Mouse (Mus musculus): ENCODE data around the gene Poc1a. TPM values are rescaled to one million over a fixed set of nuclear protein-coding genes. Genes with fewer than 3 reads are reported as not detected.

Gene Poc1a
- polyA plus RNA-seq, 1 experiment from 2014 or later, result 32.5 TPM

- WGBS, result 72% methylated on average over 6 of the region's 6 CpGs
- Histone ChIP-seq H3K9ac (ENCODE audit: low read length) (no peak overlapping the region), H3K4me3 (ENCODE audit: low read depth, low read length) (no peak overlapping the region), H3K27ac (ENCODE audit: low read depth, low read length) (no peak overlapping the region), H3K27me3 (ENCODE audit: control insufficient read depth, insufficient read depth, low read length) (no peaks in the 10 kb centered on the region), H3K36me3 (ENCODE audit: control insufficient read depth, insufficient read depth, low read length) (no peaks in the 10 kb centered on the region), H3K4me2 (ENCODE audit: low read depth, low read length, severe bottlenecking) (no peak overlapping the region), H3K4me1 (replicated peaks; ENCODE audit: control insufficient read depth, insufficient read depth, low read length) (peaks cover 2% of the 10 kb centered on the region; the same call in 1 of the 2 replicates), H3K9me3 (ENCODE audit: control insufficient read depth, low read length) (no peaks in the 10 kb centered on the region)
- no peak for ATAC-seq (replicated peaks; ENCODE audit: low FRiP score)
- no peak for DNase-seq (ENCODE audit: low spot score)
These were observed 72.9 kb downstream of the Poc1a start for GRCm38 (mm10) chr9:106353779-106354178.

GRCm38 (mm10) chr9:106354810-106355209 is 73.9 kb downstream of the Poc1a start:
- WGBS, result 88% methylated on average over 6 of the region's 6 CpGs
- DNase-seq (ENCODE audit: low spot score) (no peak), ATAC-seq (replicated peaks; ENCODE audit: low FRiP score) (no peak)
- Histone ChIP-seq H3K27ac (ENCODE audit: low read depth, low read length) (no peak overlapping the region), H3K4me1 (replicated peaks; ENCODE audit: control insufficient read depth, insufficient read depth, low read length) (peaks cover 2% of the 10 kb centered on the region; the same call in 1 of the 2 replicates), H3K4me2 (ENCODE audit: low read depth, low read length, severe bottlenecking) (no peak overlapping the region), H3K27me3 (ENCODE audit: control insufficient read depth, insufficient read depth, low read length) (no peaks in the 10 kb centered on the region), H3K36me3 (ENCODE audit: control insufficient read depth, insufficient read depth, low read length) (no peaks in the 10 kb centered on the region), H3K9ac (ENCODE audit: low read length) (no peak overlapping the region), H3K9me3 (ENCODE audit: control insufficient read depth, low read length) (no peaks in the 10 kb centered on the region), H3K4me3 (ENCODE audit: low read depth, low read length) (no peak overlapping the region)

DNA sequence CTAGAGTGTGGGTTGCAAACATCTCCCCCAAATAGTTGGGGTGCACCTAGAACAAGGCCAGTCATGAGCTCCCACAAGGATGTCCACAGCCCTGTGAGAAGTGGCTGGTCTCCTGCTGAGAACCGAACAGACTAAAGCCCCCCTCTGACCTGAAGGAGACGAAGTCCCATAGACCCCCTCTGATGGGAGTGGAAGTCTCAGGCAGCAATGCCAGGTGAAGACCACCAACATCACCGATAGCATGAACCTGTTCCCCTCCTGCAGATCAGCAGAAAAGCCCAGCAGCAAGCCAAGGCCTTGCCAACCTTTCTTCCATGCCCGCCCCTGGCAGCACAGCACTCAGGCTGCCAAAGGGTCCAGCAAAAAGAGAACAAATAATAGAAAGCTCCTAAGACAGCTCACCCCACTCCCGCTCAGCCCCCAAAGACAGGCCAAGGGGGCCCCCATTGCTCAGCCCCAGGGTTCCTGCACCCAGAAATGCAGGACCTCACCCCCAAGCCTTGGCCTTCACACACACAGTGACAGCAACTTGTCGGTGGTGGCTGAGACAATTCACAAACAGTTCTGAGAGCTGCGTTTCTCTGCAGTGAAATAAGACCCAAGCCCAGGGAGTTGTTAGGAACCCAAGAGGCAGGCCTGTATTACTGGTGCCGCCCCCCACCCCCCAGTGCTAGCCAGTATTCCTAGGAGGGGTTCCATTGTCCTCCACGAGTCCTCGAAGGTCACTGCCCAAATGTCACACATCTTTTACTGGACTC is 74.5 kb downstream of the Poc1a start:
- ATAC-seq (replicated peaks; ENCODE audit: low FRiP score) (0 out of 2 replicates have a peak, but pooled peaks have one; percentile 10), DNase-seq (ENCODE audit: low spot score) (no peak)
- Histone ChIP-seq H3K27ac (ENCODE audit: low read depth, low read length) (peak overlapping the region; percentile 25; the same call in 1 of the 2 replicates), H3K9ac (ENCODE audit: low read length) (no peak overlapping the region), H3K9me3 (ENCODE audit: control insufficient read depth, low read length) (no peaks in the 10 kb centered on the region), H3K36me3 (ENCODE audit: control insufficient read depth, insufficient read depth, low read length) (no peaks in the 10 kb centered on the region), H3K4me3 (ENCODE audit: low read depth, low read length) (no peak overlapping the region), H3K4me1 (replicated peaks; ENCODE audit: control insufficient read depth, insufficient read depth, low read length) (peaks cover 2% of the 10 kb centered on the region; the same call in 1 of the 2 replicates), H3K27me3 (ENCODE audit: control insufficient read depth, insufficient read depth, low read length) (no peaks in the 10 kb centered on the region), H3K4me2 (ENCODE audit: low read depth, low read length, severe bottlenecking) (no peak overlapping the region)
- WGBS, result 70% methylated on average over 10 of the region's 10 CpGs

DNA sequence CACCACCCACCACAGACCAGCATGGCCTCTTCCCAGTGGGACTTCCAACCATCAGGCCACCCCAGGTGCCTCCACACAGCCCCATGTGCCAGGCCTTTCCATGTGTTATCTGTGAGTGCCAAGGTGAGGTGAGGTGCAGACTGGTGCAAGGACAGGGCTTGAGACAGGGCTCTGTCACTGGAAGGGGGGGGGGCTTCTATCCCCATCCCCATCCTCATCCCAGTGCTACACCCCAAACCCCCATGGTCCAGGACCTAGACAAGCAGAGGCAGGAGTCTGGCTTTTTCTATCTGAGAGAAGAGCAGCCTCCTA is 75.1 kb downstream of the Poc1a start:
- peaks cover 2% of the 10 kb centered on the region; the same call in 1 of the 2 replicates for H3K4me1 ChIP-seq (replicated peaks; ENCODE audit: control insufficient read depth, insufficient read depth, low read length)

DNA sequence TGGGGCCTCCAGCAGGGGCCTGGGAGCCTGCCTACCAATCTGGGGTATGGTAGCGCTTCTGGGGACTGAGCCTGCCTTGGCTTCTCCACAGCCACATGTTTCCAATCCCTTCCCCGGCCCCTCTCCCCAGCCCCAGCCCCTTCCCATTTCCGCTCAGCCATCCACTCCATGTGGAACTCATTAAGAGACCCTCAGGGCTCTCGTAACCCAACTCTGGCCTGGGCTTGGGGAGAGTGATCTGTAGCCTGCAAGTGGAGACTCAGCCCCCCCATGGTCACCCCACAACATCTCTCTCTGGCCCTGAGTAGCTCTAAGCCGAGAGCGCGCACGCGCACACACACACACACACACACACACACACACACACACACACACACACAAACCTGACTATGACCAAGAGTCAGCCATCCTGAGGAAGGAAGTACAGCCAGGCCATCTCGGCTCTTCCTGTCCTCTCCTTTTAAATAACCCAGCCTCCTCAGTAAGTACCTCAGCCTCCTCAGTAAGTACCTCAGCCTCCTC is 75.5 kb downstream of the Poc1a start:
- Histone ChIP-seq H3K36me3 (ENCODE audit: control insufficient read depth, insufficient read depth, low read length) (no peaks in the 10 kb centered on the region), H3K27ac (ENCODE audit: low read depth, low read length) (no peak overlapping the region), H3K9me3 (ENCODE audit: control insufficient read depth, low read length) (no peaks in the 10 kb centered on the region), H3K4me1 (replicated peaks; ENCODE audit: control insufficient read depth, insufficient read depth, low read length) (peaks cover 2% of the 10 kb centered on the region; the same call in 1 of the 2 replicates), H3K9ac (ENCODE audit: low read length) (no peak overlapping the region), H3K4me3 (ENCODE audit: low read depth, low read length) (no peak overlapping the region), H3K4me2 (ENCODE audit: low read depth, low read length, severe bottlenecking) (no peak overlapping the region), H3K27me3 (ENCODE audit: control insufficient read depth, insufficient read depth, low read length) (no peaks in the 10 kb centered on the region)
- DNase-seq (ENCODE audit: low spot score) (peak; percentile 73), ATAC-seq (replicated peaks; ENCODE audit: low FRiP score) (no peak; the same call in 1 of the 2 replicates)
- WGBS, result 70% methylated on average over 10 of the region's 10 CpGs

More for the DNA sequence above, 75.1 kb downstream of the Poc1a start:
- Histone ChIP-seq H3K4me2 (ENCODE audit: low read depth, low read length, severe bottlenecking) (no peak overlapping the region), H3K9ac (ENCODE audit: low read length) (no peak overlapping the region), H3K27me3 (ENCODE audit: control insufficient read depth, insufficient read depth, low read length) (no peaks in the 10 kb centered on the region), H3K27ac (ENCODE audit: low read depth, low read length) (peak overlapping the region; percentile 25; the same call in 1 of the 2 replicates), H3K9me3 (ENCODE audit: control insufficient read depth, low read length) (no peaks in the 10 kb centered on the region), H3K4me3 (ENCODE audit: low read depth, low read length) (no peak overlapping the region), H3K36me3 (ENCODE audit: control insufficient read depth, insufficient read depth, low read length) (no peaks in the 10 kb centered on the region)
- no peak for DNase-seq (ENCODE audit: low spot score)
- no peak for ATAC-seq (replicated peaks; ENCODE audit: low FRiP score)

DNA sequence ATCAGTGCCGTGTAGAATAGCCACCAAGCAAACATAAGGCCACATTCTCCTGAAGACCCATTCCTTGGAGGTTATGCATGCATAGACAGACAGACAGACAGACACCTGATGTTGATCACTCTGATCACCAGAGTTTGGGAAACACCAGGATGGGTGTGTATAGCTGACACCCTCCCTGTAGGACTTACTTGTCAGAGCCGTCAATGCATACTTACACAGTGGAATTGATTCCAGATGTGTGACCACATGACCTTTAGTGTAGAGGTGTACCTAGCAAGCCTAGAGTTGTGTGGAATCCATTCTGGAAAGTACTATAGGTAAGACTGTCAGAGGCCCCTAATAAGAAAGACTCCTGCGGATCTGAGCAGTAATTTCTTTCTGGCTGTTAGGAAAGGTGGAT is 76.3 kb downstream of the Poc1a start:
- H3K9ac ChIP-seq (ENCODE audit: low read length), result no peak overlapping the region
- no peak overlapping the region for H3K27ac ChIP-seq (ENCODE audit: low read depth, low read length)
- no peak overlapping the region for H3K4me2 ChIP-seq (ENCODE audit: low read depth, low read length, severe bottlenecking)
- DNase-seq (ENCODE audit: low spot score) (no peak), ATAC-seq (replicated peaks; ENCODE audit: low FRiP score) (no peak)
- no peak overlapping the region for H3K4me3 ChIP-seq (ENCODE audit: low read depth, low read length)
- H3K4me1 ChIP-seq (replicated peaks; ENCODE audit: control insufficient read depth, insufficient read depth, low read length), result no peaks in the 10 kb centered on the region; the same call in 1 of the 2 replicates
- no peaks in the 10 kb centered on the region for H3K9me3 ChIP-seq (ENCODE audit: control insufficient read depth, low read length)
- WGBS, result 87% methylated on average over 3 of the region's 3 CpGs
- no peaks in the 10 kb centered on the region for H3K36me3 ChIP-seq (ENCODE audit: control insufficient read depth, insufficient read depth, low read length)
- H3K27me3 ChIP-seq (ENCODE audit: control insufficient read depth, insufficient read depth, low read length), result no peaks in the 10 kb centered on the region

DNA sequence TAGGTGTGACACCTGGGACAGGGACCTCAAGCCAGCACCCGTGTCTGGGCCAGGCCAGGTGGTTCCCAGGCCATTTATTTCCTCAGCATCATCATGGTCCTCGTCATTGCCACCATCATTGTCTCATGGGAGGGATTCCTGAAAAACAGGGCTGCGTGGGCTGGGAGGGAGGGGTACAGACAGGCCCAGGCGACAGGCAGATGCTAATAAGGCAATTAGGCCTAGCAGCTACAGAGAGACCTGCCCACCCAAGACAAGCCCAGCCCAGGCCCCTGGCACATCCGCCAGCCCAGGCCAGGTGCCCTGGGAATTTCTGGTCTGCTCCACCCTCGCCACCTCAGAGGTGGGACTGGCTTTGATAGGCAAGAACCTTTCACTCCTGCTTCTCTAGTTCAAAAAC is 78.4 kb downstream of the Poc1a start:
- H3K9ac ChIP-seq (ENCODE audit: low read length), result no peak overlapping the region
- no peaks in the 10 kb centered on the region for H3K36me3 ChIP-seq (ENCODE audit: control insufficient read depth, insufficient read depth, low read length)
- DNase-seq (ENCODE audit: low spot score), result no peak
- no peaks in the 10 kb centered on the region for H3K27me3 ChIP-seq (ENCODE audit: control insufficient read depth, insufficient read depth, low read length)
- H3K4me1 ChIP-seq (replicated peaks; ENCODE audit: control insufficient read depth, insufficient read depth, low read length), result no peaks in the 10 kb centered on the region; the same call in 1 of the 2 replicates
- WGBS, result 64% methylated on average over 6 of the region's 6 CpGs
- no peaks in the 10 kb centered on the region for H3K9me3 ChIP-seq (ENCODE audit: control insufficient read depth, low read length)
- no peak overlapping the region for H3K4me2 ChIP-seq (ENCODE audit: low read depth, low read length, severe bottlenecking)
- H3K27ac ChIP-seq (ENCODE audit: low read depth, low read length), result no peak overlapping the region
- no peak overlapping the region for H3K4me3 ChIP-seq (ENCODE audit: low read depth, low read length)
- no peak for ATAC-seq (replicated peaks; ENCODE audit: low FRiP score)

GRCm38 (mm10) chr9:106361140-106361539 is 80.3 kb downstream of the Poc1a start:
- ATAC-seq (replicated peaks; ENCODE audit: low FRiP score), result no peak
- Histone ChIP-seq H3K27me3 (ENCODE audit: control insufficient read depth, insufficient read depth, low read length) (no peaks in the 10 kb centered on the region), H3K9ac (ENCODE audit: low read length) (no peak overlapping the region), H3K9me3 (ENCODE audit: control insufficient read depth, low read length) (no peaks in the 10 kb centered on the region), H3K4me2 (ENCODE audit: low read depth, low read length, severe bottlenecking) (no peak overlapping the region), H3K4me3 (ENCODE audit: low read depth, low read length) (no peak overlapping the region), H3K36me3 (ENCODE audit: control insufficient read depth, insufficient read depth, low read length) (no peaks in the 10 kb centered on the region), H3K4me1 (replicated peaks; ENCODE audit: control insufficient read depth, insufficient read depth, low read length) (no peaks in the 10 kb centered on the region), H3K27ac (ENCODE audit: low read depth, low read length) (no peak overlapping the region)
- DNase-seq (ENCODE audit: low spot score), result no peak
- WGBS, result 90% methylated on average over 6 of the region's 6 CpGs

GRCm38 (mm10) chr9:106365333-106365732 is 84.5 kb downstream of the Poc1a start:
- H3K9ac ChIP-seq (ENCODE audit: low read length), result no peak overlapping the region
- no peak overlapping the region for H3K4me3 ChIP-seq (ENCODE audit: low read depth, low read length)
- no peaks in the 10 kb centered on the region for H3K27me3 ChIP-seq (ENCODE audit: control insufficient read depth, insufficient read depth, low read length)
- no peak overlapping the region for H3K4me2 ChIP-seq (ENCODE audit: low read depth, low read length, severe bottlenecking)
- H3K9me3 ChIP-seq (ENCODE audit: control insufficient read depth, low read length), result no peaks in the 10 kb centered on the region
- H3K36me3 ChIP-seq (ENCODE audit: control insufficient read depth, insufficient read depth, low read length), result no peaks in the 10 kb centered on the region
- peaks cover 9% of the 10 kb centered on the region for H3K4me1 ChIP-seq (replicated peaks; ENCODE audit: control insufficient read depth, insufficient read depth, low read length)
- ATAC-seq (replicated peaks; ENCODE audit: low FRiP score) (no peak), DNase-seq (ENCODE audit: low spot score) (no peak)
- H3K27ac ChIP-seq (ENCODE audit: low read depth, low read length), result no peak overlapping the region
- WGBS, result 81% methylated on average over 7 of the region's 7 CpGs

Data from forebrain, embryonic 11.5 days (tissue).